Mouse (Mus musculus) 3T3-L1 (cell line): ENCODE measurements around the gene Dnajb14.
"Not testable (repeated sequence)": the region's sequence is repeated elsewhere in the genome, so short reads cannot be mapped to it uniquely, and the experiment has no call there.

Experiments used
- DNase-seq: peaks from one replicate; pipeline ENCODE4 v3.0.0-alpha.2; 2015; ENCODE audit warnings: low read depth, low spot score

Dnajb14 gene

GRCm38 (mm10) chr3:137917694-137918171, 50.3 kb downstream of the Dnajb14 start:
- DNase-seq, result no peak

- DNase-seq, result peak; percentile 88
Measured at GRCm38 (mm10) chr3:137918172-137918931, 50.9 kb downstream of the Dnajb14 start, which contains the start of gene Lamtor3. TSS of gene Lamtor3 (plus strand) at chr3:137918506.

DNA sequence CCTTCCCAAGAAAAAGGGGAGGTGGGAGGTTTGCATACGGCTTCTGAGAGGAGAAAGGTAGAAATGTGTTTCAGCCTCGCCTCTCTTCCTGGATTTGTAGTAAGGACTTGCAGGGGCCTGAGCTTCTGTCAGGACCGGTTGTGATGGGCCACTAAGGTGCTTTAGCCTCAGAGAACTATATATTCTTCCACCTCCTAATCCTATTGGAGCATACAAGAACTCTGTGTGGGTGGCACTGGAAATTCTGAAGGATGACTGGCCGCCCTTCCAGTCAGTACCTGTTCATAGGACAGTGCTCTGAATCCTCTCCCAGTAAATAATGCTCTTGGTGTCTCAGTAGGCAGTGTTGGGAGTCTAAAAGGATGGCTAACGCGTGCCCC, 51.4 kb downstream of the Dnajb14 start:
- DNase-seq, result peak; percentile 81

GRCm38 (mm10) chr3:137919398-137919797, 51.9 kb downstream of the Dnajb14 start:
- DNase-seq, result peak; percentile 9

DNA sequence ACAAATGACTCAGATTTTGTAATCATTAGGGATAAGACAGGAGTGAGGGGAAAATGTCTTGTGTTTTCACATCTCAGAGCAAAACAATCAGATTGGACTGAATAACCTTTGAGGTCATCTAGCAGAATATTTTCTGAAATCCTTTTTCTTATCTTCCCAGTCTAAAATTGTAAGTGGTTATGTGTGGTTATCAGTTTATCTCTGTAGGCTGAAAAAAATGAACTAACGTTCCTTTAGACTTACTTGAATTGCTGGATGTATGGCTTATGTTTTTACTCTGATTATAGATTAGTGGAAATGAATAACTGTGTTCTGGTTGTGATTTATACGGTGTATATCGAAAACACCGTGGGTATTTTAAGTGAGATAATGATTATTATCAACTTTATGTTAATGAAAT, 53.1 kb downstream of the Dnajb14 start:
- DNase-seq, result no peak

DNA sequence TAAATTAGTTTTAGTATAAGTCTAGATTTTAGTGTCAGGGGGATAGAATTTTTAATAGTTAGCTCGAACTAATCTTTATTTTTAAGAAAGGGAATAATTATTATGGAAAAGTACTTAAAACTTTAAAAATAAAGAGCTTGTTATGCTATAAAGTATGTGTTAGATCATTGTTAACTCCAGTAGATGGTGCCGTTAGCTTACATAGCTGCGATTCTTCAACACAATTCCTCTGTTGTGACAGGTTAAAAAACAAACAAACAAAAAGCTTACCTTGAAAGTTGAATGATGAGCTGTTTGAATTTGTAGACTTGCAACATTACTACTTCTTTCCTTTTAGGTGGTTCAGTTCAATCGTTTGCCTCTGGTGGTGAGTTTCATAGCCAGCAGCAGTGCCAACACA, 59.5 kb downstream of the Dnajb14 start:
- DNase-seq, result no peak

DNA sequence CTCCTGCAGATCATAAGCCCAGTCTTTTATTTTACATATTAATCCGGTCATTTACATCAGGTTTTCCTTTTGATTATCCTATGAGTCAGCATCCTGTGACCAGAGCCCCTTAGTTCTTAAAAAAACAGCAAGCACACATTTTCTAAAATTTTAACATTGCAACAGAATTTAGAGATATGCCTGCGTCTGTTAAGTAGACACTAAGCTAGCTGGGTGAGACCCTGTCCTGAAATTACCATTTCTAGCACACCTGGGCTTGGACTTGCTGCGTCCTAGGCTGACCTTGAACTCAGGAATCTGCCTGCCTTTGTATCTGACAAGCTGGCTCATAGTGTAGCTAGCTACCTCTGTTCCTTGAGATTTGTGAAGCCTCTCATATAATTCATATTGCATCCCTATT, 62.5 kb downstream of the Dnajb14 start:
- peak; percentile 40 for DNase-seq

DNA sequence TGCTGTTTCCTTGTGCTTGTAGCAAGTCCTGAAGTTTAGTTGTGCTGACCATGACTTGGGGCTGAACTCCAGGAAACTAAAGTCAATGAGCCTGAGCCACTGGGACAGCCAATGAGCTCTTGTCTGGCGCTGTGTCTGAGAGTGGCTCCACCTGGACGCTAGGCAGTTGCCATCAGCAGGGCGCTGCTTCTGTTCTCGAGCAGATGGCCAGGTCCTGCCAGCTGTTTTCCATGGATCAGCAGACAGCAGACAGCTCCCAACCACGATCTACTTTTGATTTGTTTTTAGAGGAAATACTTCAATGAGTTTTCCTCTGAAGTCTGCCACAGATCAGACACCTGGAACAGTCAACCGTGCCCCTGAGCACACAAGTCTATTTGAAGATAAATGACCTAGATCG, 65.3 kb downstream of the Dnajb14 start:
- DNase-seq, result no peak

- peak; percentile 62 for DNase-seq
Measured at GRCm38 (mm10) chr3:137933986-137934385, 66.5 kb downstream of the Dnajb14 start.

- DNase-seq, result no peak
Measured at GRCm38 (mm10) chr3:137935570-137936525, 68.4 kb downstream of the Dnajb14 start.

DNA sequence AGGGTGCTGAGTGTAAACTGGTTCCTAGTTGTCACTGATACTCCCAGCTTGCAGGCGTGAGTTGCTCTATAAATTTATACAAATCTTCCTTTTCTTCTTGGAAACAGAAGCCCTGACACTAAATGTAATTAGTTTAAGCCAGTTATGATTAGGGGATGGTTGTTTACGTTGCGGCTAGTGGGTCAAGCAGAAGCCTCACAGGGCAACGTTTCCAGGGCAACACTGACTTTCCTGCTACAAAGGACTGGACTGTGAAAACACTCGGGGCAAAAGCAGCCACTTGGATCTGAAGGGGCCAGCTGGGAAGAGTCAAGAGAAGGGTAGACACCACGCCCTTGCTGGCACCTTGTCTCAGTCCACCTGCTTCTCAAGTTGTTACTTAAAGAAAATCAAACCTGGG, 69.1 kb downstream of the Dnajb14 start:
- DNase-seq, result no peak

DNA sequence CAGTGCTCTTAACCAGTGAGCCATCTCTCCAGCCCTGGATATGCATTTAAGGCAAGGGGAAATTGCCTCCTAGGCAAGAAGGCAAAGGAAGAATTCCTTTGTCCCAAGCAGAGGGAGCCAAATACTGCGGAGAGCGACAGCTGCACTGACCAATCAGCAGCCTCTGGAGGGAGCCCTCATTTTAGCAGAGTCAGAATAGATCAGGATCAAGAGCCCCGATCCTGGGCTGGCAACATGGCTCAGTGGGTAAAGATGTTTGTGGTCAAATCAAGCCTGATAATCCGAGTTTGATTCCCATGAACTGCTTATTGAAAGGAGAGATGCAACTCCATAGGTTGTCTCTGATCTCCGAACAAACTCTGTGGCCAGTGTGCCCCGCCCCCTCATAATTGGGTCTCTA, 71.1 kb downstream of the Dnajb14 start:
- peak; percentile 50 for DNase-seq

GRCm38 (mm10) chr3:137940757-137941156, 73.3 kb downstream of the Dnajb14 start:
- peak; percentile 27 for DNase-seq

GRCm38 (mm10) chr3:137941555-137941954, 74.1 kb downstream of the Dnajb14 start:
- no peak for DNase-seq

DNA sequence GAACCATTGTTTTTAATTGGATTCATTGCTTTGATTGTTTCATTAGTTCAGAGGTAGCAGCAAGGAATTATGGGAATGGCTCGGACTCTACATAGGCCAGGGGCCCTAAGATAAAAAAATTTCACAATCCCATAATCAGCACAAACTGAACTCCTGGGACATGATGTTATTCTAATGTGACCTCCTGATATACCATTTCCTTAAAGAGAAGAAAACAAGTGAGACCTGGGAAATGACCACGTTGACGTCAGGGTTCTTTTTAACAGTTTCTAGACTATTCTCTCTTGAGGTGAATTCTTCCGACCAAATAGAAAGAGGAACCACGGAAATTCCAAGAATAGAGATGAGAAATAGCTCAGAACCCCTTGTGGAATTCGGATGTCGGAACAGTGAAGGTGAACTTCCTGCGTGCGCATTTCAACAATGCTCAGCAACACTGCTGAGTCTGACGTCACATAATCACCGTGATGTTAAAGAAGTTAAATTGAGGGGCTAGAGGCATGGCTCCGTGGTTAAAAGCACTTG, 74.7 kb downstream of the Dnajb14 start:
- no peak for DNase-seq

GRCm38 (mm10) chr3:137943737-137944154, 76.3 kb downstream of the Dnajb14 start:
- no peak for DNase-seq

DNA sequence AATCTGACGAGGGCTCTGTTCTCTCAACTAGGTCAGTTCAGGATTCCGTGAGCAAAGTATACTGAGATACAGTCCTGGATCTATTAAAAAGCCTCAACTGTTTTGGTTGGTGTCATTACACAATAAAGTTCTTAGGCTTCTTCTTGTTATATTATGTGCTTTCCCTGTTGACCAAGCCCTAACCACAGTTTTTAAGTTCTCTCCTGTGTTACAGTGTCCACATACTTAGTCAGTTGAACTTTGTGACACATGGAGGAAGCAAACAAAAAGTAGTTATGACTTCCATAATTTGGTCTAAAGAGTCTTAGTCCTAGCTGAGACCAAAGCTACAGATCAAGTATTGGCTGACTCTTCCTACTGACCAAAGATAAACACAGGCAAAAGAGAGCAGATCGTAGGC, 79.4 kb downstream of the Dnajb14 start:
- DNase-seq, result no peak

DNA sequence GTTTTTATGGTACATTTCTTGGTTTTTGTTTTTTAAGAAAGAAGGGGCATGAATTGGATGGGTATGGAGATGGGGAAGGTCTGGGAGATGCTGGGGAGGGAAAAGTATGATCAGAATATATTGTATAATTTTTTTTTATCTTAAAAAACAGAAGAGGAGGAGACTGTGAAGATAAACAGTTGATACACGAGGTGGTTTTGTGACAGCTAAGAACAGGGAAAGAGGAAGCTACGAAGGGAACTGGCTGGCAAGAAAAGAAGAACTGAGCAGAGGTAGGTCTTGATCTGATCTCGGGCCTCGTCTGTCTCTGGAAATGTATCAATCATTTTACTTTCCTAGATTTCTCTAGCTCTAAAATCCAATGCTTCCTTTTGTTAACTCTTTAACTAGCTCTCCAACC, 80.0 kb downstream of the Dnajb14 start:
- no peak for DNase-seq

- no peak for DNase-seq
Measured at GRCm38 (mm10) chr3:137950191-137950885, 82.9 kb downstream of the Dnajb14 start.

DNA sequence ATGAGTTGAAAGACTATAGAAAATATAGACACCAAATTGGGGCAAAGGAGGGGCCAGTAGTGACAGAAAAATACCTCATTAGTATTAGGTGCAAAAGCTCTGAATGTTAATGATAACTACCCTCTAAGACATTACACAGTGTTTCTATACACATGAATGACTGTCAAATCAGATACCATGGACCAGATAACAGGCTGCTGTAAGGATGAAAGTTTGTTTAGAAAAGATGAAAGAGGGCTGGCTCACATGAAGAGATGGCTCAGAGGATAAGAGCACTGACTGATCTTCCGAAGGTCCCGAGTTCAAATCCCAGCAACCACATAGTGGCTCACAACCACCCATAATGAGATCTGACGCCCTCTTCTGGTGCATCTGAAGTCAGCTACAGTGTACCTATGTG, 83.8 kb downstream of the Dnajb14 start:
- DNase-seq, result not testable (repeated sequence)

DNA sequence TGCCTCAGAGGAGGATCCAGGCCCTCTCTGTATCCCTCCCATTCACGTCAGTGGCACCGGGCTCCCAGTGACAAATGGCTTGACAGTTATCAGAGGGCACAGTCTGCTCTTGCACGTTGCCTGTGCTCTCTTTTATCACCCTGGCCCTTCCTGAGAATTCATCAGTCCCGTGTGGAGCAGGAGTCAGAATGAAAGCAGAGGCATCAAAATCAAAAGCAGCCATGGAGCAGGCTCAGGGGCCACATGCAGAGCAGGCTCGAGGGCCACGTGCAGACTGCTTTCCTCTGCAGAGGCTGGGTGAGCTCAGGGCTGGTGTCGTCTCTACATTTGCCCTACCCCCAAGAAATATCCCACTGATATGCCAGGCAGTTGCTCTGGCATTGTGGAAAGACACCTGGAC, 84.3 kb downstream of the Dnajb14 start:
- no peak for DNase-seq
